Mouse (Mus musculus): ENCODE measurements around the gene Plek2. TPM values are rescaled to one million over a fixed set of nuclear protein-coding genes. Genes with fewer than 3 reads are reported as not detected.
A peak's percentile ranks its signal among the peaks of the same experiment; 100 is the strongest.

Plek2 gene
- polyA plus RNA-seq (2011; ENCODE audit: insufficient read length, low read depth, missing spikeins), result 0.52 TPM in 1 of 2 replicates, not detected in the other

DNA sequence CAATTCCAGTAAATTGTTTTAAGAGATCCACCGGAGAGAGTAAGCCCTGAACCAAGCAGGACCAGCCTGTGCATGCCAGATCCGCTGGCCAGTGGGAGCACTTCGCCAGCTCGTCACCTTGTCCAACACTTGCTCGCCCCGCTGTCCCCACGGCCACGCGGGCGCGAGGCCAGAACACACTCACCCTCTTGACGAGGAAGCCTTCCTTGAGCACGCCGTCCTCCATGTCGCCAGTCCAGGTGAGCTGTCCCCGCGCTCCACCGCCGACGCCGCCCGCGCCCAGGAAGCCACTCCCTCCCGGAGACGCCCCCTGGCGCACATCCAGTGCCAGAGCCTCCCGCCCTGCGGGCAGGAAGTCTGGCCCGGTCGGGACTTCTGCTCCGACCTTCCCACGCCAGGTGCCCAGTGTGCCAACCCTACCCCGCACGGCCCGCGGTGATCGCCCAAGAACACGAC is at the start of gene Plek2:
Plek2 (minus strand) TSS at position 258 of the 456 bp plus-strand sequence.
- peaks cover 6% of the 10 kb centered on the region for H3K4me1 ChIP-seq (ENCODE audit: control insufficient read depth, insufficient read depth, low read length)
- H3K4me3 ChIP-seq (ENCODE audit: insufficient read depth, low read length), result peak within 1 kb of the TSS; percentile 14
- TF ChIP-seq POLR2A (IDR thresholded peaks at IDR 0.05; ENCODE audit: low read depth, low read length) (no peak), CTCF (IDR thresholded peaks at IDR 0.05; ENCODE audit: borderline replicate concordance, insufficient read depth, low read length) (no peak)
- H3K27ac ChIP-seq (ENCODE audit: insufficient read depth, low read length), result no peak within 1 kb of the TSS

DNA sequence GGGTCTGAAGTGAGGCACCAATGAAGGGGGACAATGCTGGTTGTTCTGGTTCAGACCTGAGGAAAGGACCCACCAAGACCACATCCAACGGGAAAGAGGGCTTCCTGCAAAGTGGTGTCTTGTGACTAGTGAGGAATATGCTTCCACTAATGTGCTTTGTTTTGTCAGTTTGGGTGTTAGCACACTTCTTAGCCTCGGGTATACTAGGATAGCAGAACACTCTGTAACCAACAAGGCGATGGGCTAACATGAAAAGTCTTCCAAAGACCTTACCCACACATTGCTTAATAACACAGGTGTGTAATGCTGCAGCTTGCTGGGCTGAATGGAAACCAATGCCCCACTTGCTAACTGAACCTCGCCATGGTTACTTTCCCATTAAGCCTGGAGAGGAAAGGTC is 49.6 kb upstream of the Plek2 start:
- TF ChIP-seq CTCF (IDR thresholded peaks at IDR 0.05; ENCODE audit: borderline replicate concordance, insufficient read depth, low read length), result no peak
- Histone ChIP-seq H3K27ac (ENCODE audit: insufficient read depth, low read length) (no peak overlapping the region), H3K4me1 (ENCODE audit: control insufficient read depth, insufficient read depth, low read length) (no peaks in the 10 kb centered on the region; the same call in 1 of the 2 replicates), H3K4me3 (ENCODE audit: insufficient read depth, low read length) (no peak overlapping the region)

DNA sequence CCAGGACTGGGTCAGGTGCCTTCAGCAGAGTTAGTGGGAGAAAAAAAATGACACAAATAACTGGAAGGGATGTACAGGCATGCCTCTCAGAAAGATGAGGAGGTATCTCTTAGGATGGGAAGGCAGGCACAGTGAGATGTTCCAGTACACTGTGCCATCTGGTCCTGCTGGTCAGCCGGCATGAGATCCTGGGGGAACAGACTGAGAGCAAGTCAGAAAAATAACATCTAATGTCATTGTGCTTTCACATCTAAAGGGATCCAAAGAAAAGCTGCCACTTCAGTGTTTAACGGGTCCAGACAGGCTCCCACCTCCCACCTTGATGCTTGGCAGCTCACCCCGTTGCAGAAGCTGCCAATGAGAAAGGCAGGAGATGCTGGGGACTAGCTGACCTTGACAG is 45.7 kb upstream of the Plek2 start:
- no peaks in the 10 kb centered on the region; the same call in 1 of the 2 replicates for H3K4me1 ChIP-seq (ENCODE audit: control insufficient read depth, insufficient read depth, low read length)
- TF ChIP-seq CTCF (IDR thresholded peaks at IDR 0.05; ENCODE audit: borderline replicate concordance, insufficient read depth, low read length), result no peak
- TF ChIP-seq POLR2A (IDR thresholded peaks at IDR 0.05; ENCODE audit: low read depth, low read length), result no peak
- H3K27ac ChIP-seq (ENCODE audit: insufficient read depth, low read length), result no peak overlapping the region
- H3K4me3 ChIP-seq (ENCODE audit: insufficient read depth, low read length), result no peak overlapping the region

DNA sequence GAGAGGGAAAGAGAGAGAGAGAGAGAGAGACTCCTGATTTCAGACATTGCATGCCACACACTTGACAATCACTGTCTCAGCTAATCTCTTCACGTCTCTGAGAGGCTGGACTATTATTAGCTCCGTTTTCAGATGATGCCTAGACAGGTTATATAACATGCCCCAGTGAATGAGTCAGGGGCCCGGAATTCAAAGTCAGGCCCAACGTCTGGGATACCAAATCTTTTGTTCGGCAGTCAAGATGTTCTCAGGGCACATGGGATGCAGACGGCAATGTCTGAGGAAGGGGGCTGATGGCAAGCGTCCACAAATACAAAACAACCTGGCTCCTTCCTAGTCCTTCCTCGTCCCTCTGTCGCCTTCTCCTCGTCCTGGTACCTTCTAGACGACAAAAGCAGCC is 45.3 kb upstream of the Plek2 start:
- Histone ChIP-seq H3K27ac (ENCODE audit: insufficient read depth, low read length) (no peak overlapping the region), H3K4me3 (ENCODE audit: insufficient read depth, low read length) (no peak overlapping the region), H3K4me1 (ENCODE audit: control insufficient read depth, insufficient read depth, low read length) (no peaks in the 10 kb centered on the region; the same call in 1 of the 2 replicates)
- TF ChIP-seq POLR2A (IDR thresholded peaks at IDR 0.05; ENCODE audit: low read depth, low read length), result no peak
- TF ChIP-seq CTCF (IDR thresholded peaks at IDR 0.05; ENCODE audit: borderline replicate concordance, insufficient read depth, low read length), result no peak

DNA sequence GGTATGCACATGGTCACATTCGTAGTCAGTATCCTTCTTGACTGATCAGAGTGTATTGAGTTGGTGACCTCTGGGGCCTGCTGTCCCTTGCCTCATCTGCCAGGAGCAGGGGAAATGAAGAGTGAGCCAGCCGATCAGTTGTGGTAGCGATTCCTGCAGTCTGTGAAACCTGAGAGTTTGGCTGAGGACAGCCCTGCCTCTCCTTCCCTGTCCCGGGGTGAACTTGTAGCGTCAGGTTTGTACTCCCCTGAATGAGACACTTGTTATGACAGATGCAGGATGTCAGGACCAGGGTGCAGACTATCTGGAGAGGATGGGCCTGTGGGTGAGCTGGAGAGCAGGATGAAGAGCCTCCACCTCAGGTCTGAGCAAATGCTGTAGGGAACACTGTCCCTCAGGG is 40.9 kb upstream of the Plek2 start:
- TF ChIP-seq POLR2A (IDR thresholded peaks at IDR 0.05; ENCODE audit: low read depth, low read length) (no peak), CTCF (IDR thresholded peaks at IDR 0.05; ENCODE audit: borderline replicate concordance, insufficient read depth, low read length) (no peak)
- H3K4me3 ChIP-seq (ENCODE audit: insufficient read depth, low read length), result no peak overlapping the region
- no peak overlapping the region for H3K27ac ChIP-seq (ENCODE audit: insufficient read depth, low read length)
- H3K4me1 ChIP-seq (ENCODE audit: control insufficient read depth, insufficient read depth, low read length), result no peaks in the 10 kb centered on the region; the same call in 1 of the 2 replicates

DNA sequence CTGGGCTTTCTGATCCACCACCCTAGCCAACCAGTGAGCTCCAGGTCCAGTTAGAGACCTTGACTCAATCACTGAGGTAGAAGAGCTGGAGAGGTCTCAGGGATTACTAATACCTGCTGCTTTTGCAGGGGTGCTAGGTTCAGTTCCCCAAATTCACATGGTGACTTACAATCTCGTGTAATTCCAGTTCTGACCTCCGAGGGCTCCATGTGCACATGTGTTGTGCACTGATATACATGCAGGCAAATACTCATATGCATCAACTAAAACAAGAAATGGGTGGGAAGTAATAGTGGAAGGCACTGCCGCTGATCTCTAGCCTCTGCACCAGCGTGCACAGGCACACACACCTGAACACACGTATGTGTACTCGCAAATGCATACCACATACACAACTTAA is 40.4 kb upstream of the Plek2 start:
- Histone ChIP-seq H3K27ac (ENCODE audit: insufficient read depth, low read length) (no peak overlapping the region), H3K4me3 (ENCODE audit: insufficient read depth, low read length) (no peak overlapping the region), H3K4me1 (ENCODE audit: control insufficient read depth, insufficient read depth, low read length) (no peaks in the 10 kb centered on the region)
- TF ChIP-seq POLR2A (IDR thresholded peaks at IDR 0.05; ENCODE audit: low read depth, low read length) (no peak), CTCF (IDR thresholded peaks at IDR 0.05; ENCODE audit: borderline replicate concordance, insufficient read depth, low read length) (no peak)

DNA sequence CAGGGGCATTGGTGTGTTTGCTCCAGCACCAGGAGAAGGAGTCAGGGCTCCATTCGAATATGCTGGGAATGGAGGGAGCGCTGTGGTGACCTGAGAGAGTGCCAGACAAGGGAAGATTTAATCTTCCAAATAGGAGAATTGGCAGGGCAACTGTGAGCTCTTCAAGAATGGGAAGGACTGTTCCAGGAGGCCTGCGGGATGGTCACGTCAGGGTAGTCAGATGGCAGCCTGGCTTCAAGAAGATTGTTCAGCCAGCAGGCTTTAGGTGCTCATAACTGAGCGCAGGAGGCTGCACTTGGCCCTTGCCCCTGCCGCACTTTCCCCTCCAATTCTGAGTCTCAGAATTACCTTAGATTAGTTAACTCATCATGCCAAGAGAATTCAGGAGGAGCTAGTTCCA is 36.2 kb upstream of the Plek2 start:
- no peak overlapping the region for H3K4me3 ChIP-seq (ENCODE audit: insufficient read depth, low read length)
- peaks cover 3% of the 10 kb centered on the region for H3K4me1 ChIP-seq (ENCODE audit: control insufficient read depth, insufficient read depth, low read length)
- no peak for TF ChIP-seq POLR2A (IDR thresholded peaks at IDR 0.05; ENCODE audit: low read depth, low read length)
- no peak for TF ChIP-seq CTCF (IDR thresholded peaks at IDR 0.05; ENCODE audit: borderline replicate concordance, insufficient read depth, low read length)
- H3K27ac ChIP-seq (ENCODE audit: insufficient read depth, low read length), result no peak overlapping the region

DNA sequence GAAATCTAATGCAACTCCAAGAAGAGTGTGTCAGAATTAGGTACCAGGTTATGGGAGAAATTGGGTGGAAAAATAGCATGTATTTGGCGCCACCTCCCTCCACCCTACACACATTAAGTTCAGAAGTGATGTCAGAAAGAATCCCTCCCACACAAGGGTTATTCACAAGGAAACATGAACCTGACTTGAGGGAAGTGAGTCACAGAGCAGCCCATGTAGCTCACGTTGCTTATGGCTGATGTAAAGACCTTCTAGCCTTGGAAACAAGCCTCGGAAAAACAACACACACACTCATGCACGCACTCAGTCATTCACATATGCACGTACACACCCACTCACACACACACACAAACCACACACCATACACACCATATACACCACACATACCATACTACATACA is 33.3 kb upstream of the Plek2 start:
- H3K4me3 ChIP-seq (ENCODE audit: insufficient read depth, low read length), result no peak overlapping the region
- peaks cover 3% of the 10 kb centered on the region for H3K4me1 ChIP-seq (ENCODE audit: control insufficient read depth, insufficient read depth, low read length)
- H3K27ac ChIP-seq (ENCODE audit: insufficient read depth, low read length), result no peak overlapping the region
- TF ChIP-seq CTCF (IDR thresholded peaks at IDR 0.05; ENCODE audit: borderline replicate concordance, insufficient read depth, low read length) (no peak), POLR2A (IDR thresholded peaks at IDR 0.05; ENCODE audit: low read depth, low read length) (no peak)

DNA sequence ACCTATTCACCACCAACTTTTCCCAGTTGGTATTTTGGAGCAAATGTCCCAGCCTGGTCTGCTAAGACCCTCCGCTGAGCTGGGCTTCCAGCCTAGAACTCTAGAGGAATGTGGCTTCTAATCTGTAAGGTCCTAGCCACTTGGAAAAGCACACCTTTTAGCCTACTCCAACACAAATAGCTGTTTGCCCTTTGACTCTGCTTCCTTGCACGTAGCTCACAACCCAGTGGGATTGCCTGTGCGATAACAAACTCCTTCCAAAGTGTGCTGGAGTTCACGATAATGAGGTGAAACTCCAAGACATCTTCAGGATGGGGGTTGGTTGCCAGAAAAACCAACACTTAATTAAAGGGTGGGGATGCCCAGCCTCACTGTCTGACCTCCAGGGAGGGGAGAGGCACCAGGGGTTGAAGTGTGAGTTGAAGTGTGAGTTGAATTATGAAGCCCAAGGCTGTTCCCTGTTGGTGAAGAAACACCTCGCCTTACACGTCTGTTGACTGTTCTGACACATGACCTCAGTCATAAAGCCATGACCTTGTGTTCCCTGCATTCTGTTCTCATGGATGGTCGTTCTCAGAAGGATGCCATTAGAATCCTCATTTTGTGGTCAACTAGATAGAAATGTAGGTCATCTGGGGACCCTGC is 32.8 kb upstream of the Plek2 start:
- Histone ChIP-seq H3K4me1 (ENCODE audit: control insufficient read depth, insufficient read depth, low read length) (peaks cover 3% of the 10 kb centered on the region), H3K4me3 (ENCODE audit: insufficient read depth, low read length) (no peak overlapping the region), H3K27ac (ENCODE audit: insufficient read depth, low read length) (no peak overlapping the region)
- TF ChIP-seq CTCF (IDR thresholded peaks at IDR 0.05; ENCODE audit: borderline replicate concordance, insufficient read depth, low read length) (no peak), POLR2A (IDR thresholded peaks at IDR 0.05; ENCODE audit: low read depth, low read length) (no peak)

DNA sequence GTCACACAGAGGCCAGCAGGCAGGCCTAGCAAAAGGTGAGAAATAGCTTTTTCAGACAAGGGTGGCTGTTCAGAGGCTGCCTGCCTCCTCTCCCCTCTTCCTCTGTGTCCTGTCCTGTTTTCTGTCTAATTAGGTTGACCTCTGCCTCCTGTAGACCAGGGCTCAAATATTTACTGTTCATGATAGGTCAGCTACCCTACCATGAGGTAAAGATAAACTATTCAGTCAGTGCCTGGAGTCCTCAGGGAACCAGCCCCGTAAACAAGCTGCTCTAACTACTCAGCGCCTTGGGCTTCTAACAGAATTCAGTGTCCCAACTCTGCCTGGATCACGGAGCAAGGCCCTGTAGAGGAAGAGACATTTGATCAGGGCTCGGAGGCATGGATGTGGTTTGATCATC is 29.7 kb upstream of the Plek2 start:
- Histone ChIP-seq H3K4me3 (ENCODE audit: insufficient read depth, low read length) (no peak overlapping the region), H3K4me1 (ENCODE audit: control insufficient read depth, insufficient read depth, low read length) (peaks cover 3% of the 10 kb centered on the region), H3K27ac (ENCODE audit: insufficient read depth, low read length) (no peak overlapping the region)
- TF ChIP-seq POLR2A (IDR thresholded peaks at IDR 0.05; ENCODE audit: low read depth, low read length) (no peak), CTCF (IDR thresholded peaks at IDR 0.05; ENCODE audit: borderline replicate concordance, insufficient read depth, low read length) (no peak)
